Mouse (Mus musculus) limb, embryonic 11.5 days (tissue): ENCODE results near the gene Ehd1. TPM values are rescaled to one million over a fixed set of nuclear protein-coding genes. Genes with fewer than 3 reads are reported as not detected.
A peak's percentile ranks its signal among the peaks of the same experiment; 100 is the strongest.

ENCODE experiments used
- ATAC-seq: fragments of 200-750 bp; cut with Nextera tagmentation; 2 replicates; pipeline ENCODE4 v1.8.0; 2017; ENCODE audit warnings: low read depth; ENCODE audit not compliant: insufficient number of reproducible peaks, low FRiP score, low TSS enrichment
- DNase-seq: peaks from one replicate; pipeline ENCODE4 v3.0.0-alpha.2; 2015; ENCODE audit warnings: low spot score
- H3K27ac ChIP-seq: fragments of 300-500 bp; sonication (generic); replicated peaks from 2 replicates; pipeline ENCODE4 v1.5.1; 2014; ENCODE audit warnings: low read depth, mild to moderate bottlenecking, low read length
- H3K27me3 ChIP-seq: fragments of 300-500 bp; sonication (generic); 2 replicates; pipeline ENCODE4 v1.6.1; 2014; ENCODE audit warnings: mild to moderate bottlenecking, low read length, mixed read lengths; ENCODE audit not compliant: control insufficient read depth, insufficient read depth
- H3K36me3 ChIP-seq: fragments of 300-500 bp; sonication (generic); 2 replicates; pipeline ENCODE4 v1.6.1; 2014; ENCODE audit warnings: mild to moderate bottlenecking, low read length, moderate library complexity, mixed read lengths; ENCODE audit not compliant: control insufficient read depth, insufficient read depth
- H3K4me1 ChIP-seq: fragments of 300-500 bp; sonication (generic); 2 replicates; pipeline ENCODE4 v1.6.1; 2014; ENCODE audit warnings: low read length, mixed read lengths; ENCODE audit not compliant: control insufficient read depth, insufficient read depth
- H3K4me2 ChIP-seq: fragments of 300-500 bp; sonication (generic); 2 replicates; pipeline ENCODE4 v1.6.1; 2014; ENCODE audit warnings: low read depth, mild to moderate bottlenecking, moderate library complexity; ENCODE audit not compliant: severe bottlenecking
- H3K4me3 ChIP-seq: fragments of 300-500 bp; sonication (generic); 2 replicates; pipeline ENCODE4 v1.5.1; 2014; ENCODE audit warnings: low read depth, low read length
- H3K9ac ChIP-seq: fragments of 300-500 bp; sonication (generic); 2 replicates; pipeline ENCODE4 v1.6.1; 2014; ENCODE audit warnings: mild to moderate bottlenecking, low read length
- H3K9me3 ChIP-seq: fragments of 300-500 bp; sonication (generic); 2 replicates; pipeline ENCODE4 v1.6.1; 2016; ENCODE audit warnings: low read length; ENCODE audit not compliant: control insufficient read depth
- WGBS: fragments of 180-500 bp; shearing (Covaris S2); extraction: QIAGEN DNeasy Blood & Tissue Kit; methylation state at CpG from one replicate; pipeline ENCODE4 v1.1.7; 2014; 5-methylcytosine and 5-hydroxymethylcytosine counted together
- polyA plus RNA-seq: library from polyadenylated mRNA; unstranded; fragments of >200 nt; fragmentation: Nextera tagmentation; extraction: Ambion mirVana; gene quantifications from 2 replicates; pipeline ENCODE4 v1.2.1, GENCODE M21; 2014

Ehd1 gene
- polyA plus RNA-seq, 1 experiment from 2014 or later, result 56.1 TPM

DNA sequence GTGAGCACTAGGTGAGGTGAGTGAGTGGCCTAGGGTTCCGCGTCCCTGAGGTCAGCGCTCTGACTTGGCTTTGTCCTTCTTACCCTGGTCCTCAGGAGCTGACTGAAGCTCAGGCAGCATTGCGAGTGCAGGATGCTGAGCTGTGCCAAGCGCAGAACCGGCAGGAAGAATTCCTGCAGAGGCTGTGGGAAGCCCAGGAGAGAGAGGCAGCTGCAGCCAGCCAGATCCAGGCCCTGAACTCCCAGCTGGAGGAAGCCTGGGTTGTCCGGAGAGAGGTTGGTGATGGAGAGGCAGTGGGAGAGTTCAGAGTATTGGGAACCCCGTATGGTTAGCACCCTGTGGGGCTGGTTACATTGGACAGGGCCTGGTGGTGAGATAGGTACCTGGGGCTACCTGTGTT, 37.3 kb downstream of the Ehd1 start:
- no peaks in the 10 kb centered on the region for H3K27me3 ChIP-seq
- no peak overlapping the region for H3K9ac ChIP-seq
- 86% methylated on average over 8 of the region's 8 CpGs for WGBS
- H3K4me3 ChIP-seq, result no peak overlapping the region
- H3K4me2 ChIP-seq, result no peak overlapping the region
- H3K4me1 ChIP-seq, result no peaks in the 10 kb centered on the region
- H3K36me3 ChIP-seq, result peaks cover 5% of the 10 kb centered on the region
- DNase-seq (no peak), ATAC-seq (no peak)
- H3K27ac ChIP-seq, result no peak overlapping the region
- H3K9me3 ChIP-seq, result no peaks in the 10 kb centered on the region

DNA sequence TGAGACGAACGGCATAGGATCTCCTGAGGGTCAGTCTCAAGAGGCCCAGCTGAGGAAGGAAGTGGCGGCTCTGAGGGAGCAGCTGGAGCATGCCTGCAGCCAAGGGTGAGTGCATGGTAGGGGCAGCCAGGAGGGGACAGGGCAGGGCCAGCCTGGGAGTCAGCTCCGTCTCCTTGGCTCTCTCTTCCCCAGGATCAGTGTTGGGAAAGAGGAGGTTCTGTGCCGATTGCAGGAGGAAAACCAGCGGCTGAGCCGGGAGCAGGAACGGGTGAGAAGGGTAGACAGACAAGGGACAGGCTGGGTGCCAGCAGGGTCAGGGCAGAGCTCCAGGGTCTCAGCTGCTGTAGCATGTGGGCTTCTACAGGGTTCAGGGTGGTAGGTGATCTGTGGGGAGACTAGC, 38.0 kb downstream of the Ehd1 start:
- H3K4me3 ChIP-seq, result no peak overlapping the region
- no peaks in the 10 kb centered on the region for H3K4me1 ChIP-seq
- no peak overlapping the region for H3K4me2 ChIP-seq
- WGBS, result 85% methylated on average over 8 of the region's 8 CpGs
- ATAC-seq (no peak), DNase-seq (no peak)
- no peak overlapping the region for H3K27ac ChIP-seq
- H3K27me3 ChIP-seq, result no peaks in the 10 kb centered on the region
- H3K36me3 ChIP-seq, result peaks cover 5% of the 10 kb centered on the region
- H3K9ac ChIP-seq, result no peak overlapping the region
- H3K9me3 ChIP-seq, result no peaks in the 10 kb centered on the region

DNA sequence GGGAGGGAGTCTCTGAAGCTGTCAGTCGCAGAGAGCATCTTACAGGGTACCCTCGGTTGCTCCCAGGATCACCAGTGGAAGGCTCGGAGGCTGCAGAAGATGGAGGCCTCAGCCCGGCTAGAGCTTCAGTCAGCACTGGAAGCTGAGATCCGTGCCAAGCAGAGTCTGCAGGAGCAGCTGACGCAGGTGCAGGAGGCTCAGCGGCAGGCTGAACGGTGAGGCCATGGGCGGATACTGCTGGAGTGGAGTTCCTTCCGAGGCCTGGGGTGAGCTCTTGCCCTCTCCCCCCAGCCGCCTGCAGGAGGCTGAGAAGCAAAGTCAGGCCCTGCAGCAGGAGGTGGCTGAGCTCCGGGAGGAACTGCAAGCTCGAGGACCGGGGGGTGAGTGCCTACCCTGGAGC, 39.0 kb downstream of the Ehd1 start:
- ATAC-seq, result no peak

DNA sequence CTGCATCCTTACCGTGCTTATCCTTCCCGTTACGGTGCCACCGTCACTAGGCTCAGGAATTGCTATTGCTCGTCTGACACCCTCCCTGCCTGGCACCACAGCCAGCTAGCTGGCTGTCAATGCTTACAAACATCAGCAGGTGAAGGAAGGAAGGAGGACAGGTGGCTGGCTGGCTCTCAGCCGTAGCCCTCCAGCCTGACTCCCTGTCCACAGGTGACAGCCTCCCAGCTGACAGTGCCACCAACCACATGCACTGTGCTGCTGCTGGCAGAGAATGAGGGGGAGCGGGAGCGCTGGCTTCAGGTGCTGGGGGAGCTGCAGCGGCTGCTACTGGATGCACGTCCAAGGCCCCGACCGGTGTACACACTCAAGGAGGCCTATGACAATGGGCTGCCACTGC, 41.6 kb downstream of the Ehd1 start:
- H3K27me3 ChIP-seq, result no peaks in the 10 kb centered on the region
- H3K27ac ChIP-seq, result no peak overlapping the region
- H3K4me1 ChIP-seq, result no peaks in the 10 kb centered on the region
- H3K9me3 ChIP-seq, result no peaks in the 10 kb centered on the region
- no peak overlapping the region for H3K9ac ChIP-seq
- H3K36me3 ChIP-seq, result peaks cover 8% of the 10 kb centered on the region
- DNase-seq (no peak), ATAC-seq (no peak)
- 94% methylated on average over 12 of the region's 12 CpGs for WGBS
- no peak overlapping the region for H3K4me3 ChIP-seq
- no peak overlapping the region for H3K4me2 ChIP-seq

More for the DNA sequence above, 39.0 kb downstream of the Ehd1 start:
- no peaks in the 10 kb centered on the region for H3K27me3 ChIP-seq
- no peaks in the 10 kb centered on the region for H3K9me3 ChIP-seq
- DNase-seq, result no peak
- no peak overlapping the region for H3K4me2 ChIP-seq
- peaks cover 5% of the 10 kb centered on the region for H3K36me3 ChIP-seq
- H3K27ac ChIP-seq, result no peak overlapping the region
- 83% methylated on average over 14 of the region's 14 CpGs for WGBS
- H3K4me3 ChIP-seq, result no peak overlapping the region
- H3K4me1 ChIP-seq, result no peaks in the 10 kb centered on the region
- H3K9ac ChIP-seq, result no peak overlapping the region

DNA sequence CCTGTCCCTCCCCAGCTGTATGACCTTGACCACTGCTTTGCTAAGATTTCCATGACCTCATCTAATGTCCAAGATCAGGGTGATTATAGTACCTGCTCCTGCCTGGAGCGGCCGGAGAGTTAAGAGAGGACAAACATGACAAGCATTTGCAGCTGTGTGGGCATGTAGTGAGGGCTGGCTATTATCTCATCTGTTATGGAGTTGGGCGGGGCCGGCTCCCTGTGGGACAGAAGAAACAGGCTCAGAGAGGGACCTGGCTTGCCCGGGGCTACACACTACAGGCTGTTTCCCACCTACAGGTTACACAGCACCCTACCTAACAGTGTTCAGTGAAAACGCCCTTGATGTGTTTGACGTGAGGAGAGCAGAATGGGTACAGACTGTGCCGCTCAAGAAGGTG, 44.8 kb downstream of the Ehd1 start:
- Histone ChIP-seq H3K4me3 (no peak overlapping the region), H3K27ac (no peak overlapping the region), H3K4me1 (no peaks in the 10 kb centered on the region), H3K27me3 (no peaks in the 10 kb centered on the region), H3K36me3 (peaks cover 8% of the 10 kb centered on the region), H3K9me3 (no peaks in the 10 kb centered on the region), H3K4me2 (no peak overlapping the region), H3K9ac (no peak overlapping the region)
- WGBS, result 85% methylated on average over 8 of the region's 8 CpGs
- ATAC-seq (no peak), DNase-seq (no peak)

DNA sequence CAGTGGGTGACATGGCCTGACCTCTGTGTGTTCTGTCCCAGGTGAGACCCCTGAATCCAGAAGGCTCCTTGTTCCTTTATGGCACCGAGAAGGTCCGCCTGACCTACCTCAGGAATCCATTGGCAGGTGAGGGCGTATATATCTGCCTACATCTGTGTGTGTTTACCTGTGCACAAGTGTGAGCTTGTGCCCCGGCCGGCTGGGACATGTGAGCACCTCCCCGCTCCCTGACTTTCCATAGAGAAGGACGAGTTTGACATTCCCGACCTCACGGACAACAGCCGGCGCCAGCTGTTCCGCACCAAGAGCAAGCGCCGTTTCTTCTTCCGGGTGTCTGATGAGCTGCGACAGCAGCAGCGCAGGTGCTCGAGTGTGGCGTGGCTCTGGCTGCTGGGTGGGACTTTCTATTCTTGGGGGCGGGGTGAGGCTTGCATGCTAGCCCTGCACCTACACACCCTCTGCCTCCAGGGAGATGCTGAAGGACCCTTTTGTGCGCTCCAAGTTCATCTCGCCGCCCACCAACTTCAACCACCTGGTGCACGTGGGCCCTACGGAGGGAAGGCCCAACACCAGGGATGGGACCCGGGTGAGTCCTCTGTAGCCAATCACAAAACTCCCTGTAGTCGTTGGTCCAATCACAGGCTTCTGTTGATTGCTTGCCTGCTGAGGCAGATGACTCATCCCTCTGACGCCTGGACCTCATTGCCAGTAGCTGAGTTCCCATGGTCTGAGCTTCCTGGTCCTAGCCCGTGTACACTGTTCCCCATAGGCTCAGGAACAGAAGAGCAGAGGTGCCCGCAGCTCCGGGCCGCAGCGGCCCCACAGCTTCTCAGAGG, 45.5 kb downstream of the Ehd1 start:
- DNase-seq, result no peak
- Histone ChIP-seq H3K27ac (no peak overlapping the region), H3K9ac (no peak overlapping the region), H3K4me2 (no peak overlapping the region), H3K9me3 (no peaks in the 10 kb centered on the region), H3K4me3 (no peak overlapping the region), H3K36me3 (peaks cover 7% of the 10 kb centered on the region), H3K4me1 (no peaks in the 10 kb centered on the region), H3K27me3 (no peaks in the 10 kb centered on the region)
- 86% methylated on average over 33 of the region's 33 CpGs for WGBS
- ATAC-seq, result no peak

DNA sequence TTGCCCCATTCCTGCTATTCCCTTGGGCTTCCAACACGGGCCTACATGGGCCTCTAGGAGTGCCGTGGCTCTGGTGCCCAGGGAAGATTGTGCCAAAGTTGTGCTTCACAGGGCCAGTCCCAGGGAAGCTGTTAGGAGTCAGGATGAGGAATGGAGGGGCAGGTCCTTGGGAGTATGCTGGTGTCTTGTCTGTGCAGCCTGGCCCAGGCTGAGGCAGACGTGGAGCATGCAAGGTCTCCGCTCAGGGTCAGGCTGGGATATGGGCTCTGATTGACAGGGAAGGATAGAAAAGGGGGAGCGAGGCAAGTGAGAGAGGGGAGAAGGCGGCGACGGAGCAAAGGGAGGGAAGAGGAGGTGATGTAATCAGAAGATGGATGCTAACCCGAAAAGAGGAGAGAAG, 48.2 kb downstream of the Ehd1 start:
- Histone ChIP-seq H3K9me3 (no peaks in the 10 kb centered on the region), H3K27me3 (no peaks in the 10 kb centered on the region), H3K36me3 (peaks cover 3% of the 10 kb centered on the region; the same call in 1 of the 2 replicates), H3K4me2 (no peak overlapping the region), H3K27ac (no peak overlapping the region), H3K9ac (no peak overlapping the region; the same call in 1 of the 2 replicates), H3K4me3 (no peak overlapping the region), H3K4me1 (no peaks in the 10 kb centered on the region)
- DNase-seq (no peak), ATAC-seq (no peak)
- 89% methylated on average over 9 of the region's 9 CpGs for WGBS

- ATAC-seq (no peak), DNase-seq (no peak)
- Histone ChIP-seq H3K4me3 (no peak overlapping the region), H3K27ac (no peak overlapping the region), H3K9ac (peak overlapping the region; percentile 34; the same call in 1 of the 2 replicates), H3K4me1 (peaks cover 14% of the 10 kb centered on the region), H3K36me3 (no peaks in the 10 kb centered on the region), H3K9me3 (no peaks in the 10 kb centered on the region), H3K27me3 (no peaks in the 10 kb centered on the region), H3K4me2 (no peak overlapping the region)
- 65% methylated on average over 5 of the region's 5 CpGs for WGBS
These were observed 54.7 kb downstream of the Ehd1 start for GRCm38 (mm10) chr19:6331178-6331577.
